Mouse (Mus musculus): ENCODE measurements around the gene Fmo2.
A peak's percentile ranks its signal among the peaks of the same experiment; 100 is the strongest.

Fmo2 gene

GRCm38 (mm10) chr1:162897838-162898811 is at the start of gene Fmo2:
Gene Fmo2 (minus strand): TSS chr1:162898726.
- DNase-seq (ENCODE audit: low spot score), result peak; percentile 56

GRCm38 (mm10) chr1:162947934-162948333 is 49.4 kb upstream of the Fmo2 start:
- no peak for DNase-seq (ENCODE audit: low spot score)

GRCm38 (mm10) chr1:162946837-162947558 is 48.5 kb upstream of the Fmo2 start:
- DNase-seq (ENCODE audit: low spot score), result no peak

GRCm38 (mm10) chr1:162943700-162944099 is 45.2 kb upstream of the Fmo2 start:
- DNase-seq (ENCODE audit: low spot score), result peak; percentile 16

GRCm38 (mm10) chr1:162938696-162939351 is 40.3 kb upstream of the Fmo2 start:
- DNase-seq (ENCODE audit: low spot score), result peak; percentile 57

GRCm38 (mm10) chr1:162937970-162938695 is 39.6 kb upstream of the Fmo2 start:
- no peak for DNase-seq (ENCODE audit: low spot score)

GRCm38 (mm10) chr1:162937415-162937814 is 38.9 kb upstream of the Fmo2 start, which contains the start of gene Fmo6:
Gene Fmo6 (minus strand): TSS chr1:162937515.
- no peak for DNase-seq (ENCODE audit: low spot score)

- DNase-seq (ENCODE audit: low spot score), result no peak
These were observed 36.0 kb upstream of the Fmo2 start for GRCm38 (mm10) chr1:162934374-162935012.

GRCm38 (mm10) chr1:162932386-162932785 is 33.9 kb upstream of the Fmo2 start:
- DNase-seq (ENCODE audit: low spot score), result no peak

- DNase-seq (ENCODE audit: low spot score), result no peak
These were observed 33.4 kb upstream of the Fmo2 start for GRCm38 (mm10) chr1:162931880-162932279.

- no peak for DNase-seq (ENCODE audit: low spot score)
These were observed 32.9 kb upstream of the Fmo2 start for GRCm38 (mm10) chr1:162931310-162931875.

- no peak for DNase-seq (ENCODE audit: low spot score)
These were observed 32.1 kb upstream of the Fmo2 start for GRCm38 (mm10) chr1:162930631-162931030.

GRCm38 (mm10) chr1:162929146-162929545 is 30.6 kb upstream of the Fmo2 start:
- DNase-seq (ENCODE audit: low spot score), result no peak

- DNase-seq (ENCODE audit: low spot score), result no peak
These were observed 26.6 kb upstream of the Fmo2 start for GRCm38 (mm10) chr1:162925121-162925520.

- no peak for DNase-seq (ENCODE audit: low spot score)
These were observed 18.1 kb upstream of the Fmo2 start for GRCm38 (mm10) chr1:162916661-162917060.

GRCm38 (mm10) chr1:162914932-162915556 is 16.5 kb upstream of the Fmo2 start:
- no peak for DNase-seq (ENCODE audit: low spot score)

- DNase-seq (ENCODE audit: low spot score), result no peak
These were observed 13.6 kb upstream of the Fmo2 start for GRCm38 (mm10) chr1:162912085-162912484.

- no peak for DNase-seq (ENCODE audit: low spot score)
These were observed 3.4 kb upstream of the Fmo2 start for GRCm38 (mm10) chr1:162901879-162902278.

GRCm38 (mm10) chr1:162895900-162896299 is 2.6 kb downstream of the Fmo2 start:
- DNase-seq (ENCODE audit: low spot score), result peak; percentile 68

- DNase-seq (ENCODE audit: low spot score), result no peak
These were observed 5.5 kb downstream of the Fmo2 start for GRCm38 (mm10) chr1:162893014-162893413.
